Mouse (Mus musculus): ENCODE results near the gene Bche. TPM values are rescaled to one million over a fixed set of nuclear protein-coding genes. Genes with fewer than 3 reads are reported as not detected.
A peak's percentile ranks its signal among the peaks of the same experiment; 100 is the strongest.

The Bche gene
- polyA plus RNA-seq, 1 experiment from 2014 or later = 28.0 TPM

DNA sequence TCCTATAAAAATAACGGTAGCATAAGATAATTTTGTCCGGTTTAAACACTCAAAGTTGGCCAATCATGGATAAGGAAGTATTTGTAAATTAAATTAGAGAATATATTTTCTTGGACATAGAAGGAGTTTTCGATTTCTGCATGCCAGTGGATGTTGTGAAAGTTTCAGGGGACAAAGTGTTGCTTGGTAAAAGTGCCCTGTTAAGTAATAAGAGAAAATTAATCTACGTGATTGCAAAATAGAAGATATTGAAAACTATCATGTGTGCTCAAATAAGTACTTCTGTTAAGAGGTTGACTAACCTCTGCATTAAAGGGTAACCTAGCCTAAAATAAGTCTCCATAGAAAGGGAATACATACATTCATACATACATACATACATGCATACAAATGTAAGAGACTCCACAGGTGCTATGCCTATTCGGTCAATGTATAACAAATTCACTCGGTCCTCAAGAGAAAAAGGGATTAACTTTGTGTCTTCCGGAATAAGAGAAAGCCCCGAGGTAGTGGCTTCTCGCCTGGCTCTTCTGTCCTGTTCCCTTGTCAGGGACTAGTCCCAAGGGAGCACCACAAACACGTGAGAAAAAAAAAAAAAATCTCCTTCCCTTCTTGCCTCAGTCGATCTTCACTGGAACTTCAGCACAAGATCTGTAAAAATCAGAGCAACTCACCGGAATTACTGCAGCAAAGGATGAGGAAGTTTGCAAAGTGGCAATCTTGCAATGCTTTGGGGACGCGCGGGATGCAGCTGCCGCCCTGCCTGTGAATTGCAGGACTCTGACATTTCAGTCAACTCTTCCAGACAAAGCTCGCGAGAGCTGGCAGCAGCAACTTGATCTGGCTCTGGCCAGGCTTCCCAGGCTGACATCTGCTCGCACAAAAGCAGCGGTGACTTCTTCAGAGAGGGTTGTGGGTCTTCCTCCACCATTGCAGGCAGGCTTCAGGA lies 480 bp downstream of the Bche start:
- no peaks in the 10 kb centered on the region for H3K27me3 ChIP-seq (ENCODE audit: control insufficient read depth, insufficient read depth, low read length)
- peak overlapping the region; percentile 81 to 93 for H3K27ac ChIP-seq (replicated peaks in 1 of 2; ENCODE audit: control insufficient read depth in 1 of 2, insufficient read depth in 1 of 2, low read depth in 2 of 2, low read length in 2 of 2)
- peak; percentile 83 for ATAC-seq (ENCODE audit: insufficient number of reproducible peaks, insufficient read depth, low FRiP score, low read depth)

DNA sequence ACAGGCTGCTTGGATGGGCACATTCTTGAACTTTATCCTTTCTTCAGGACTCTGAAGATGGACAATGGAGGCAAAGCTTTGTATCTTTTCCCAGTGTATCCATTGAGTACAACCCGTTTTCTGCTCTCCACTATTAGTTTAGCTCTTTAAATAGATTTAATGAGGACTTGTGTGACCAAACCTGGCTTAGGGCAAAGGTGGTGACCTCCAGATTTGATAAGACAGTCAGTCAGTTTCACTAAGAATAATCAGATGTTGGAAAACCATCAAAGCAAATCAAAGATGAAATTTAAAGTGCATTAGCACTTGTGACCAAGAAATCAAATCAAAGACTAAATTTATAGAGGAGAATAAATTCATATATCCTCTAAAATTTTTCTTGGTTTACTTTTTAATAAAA lies 1.7 kb downstream of the Bche start:
- Histone ChIP-seq H3K4me2 (ENCODE audit: low read length) (0 out of 2 replicates have a peak overlapping the region, but pooled peaks have one; percentile 19), H3K9ac (ENCODE audit: low read length) (no peak overlapping the region), H3K4me1 (ENCODE audit: control insufficient read depth in 2 of 2, insufficient read depth in 2 of 2, low read length in 2 of 2) (peaks cover 0 to 3% of the 10 kb centered on the region in 2 experiments; a peak in 1 of 4 replicates), H3K36me3 (ENCODE audit: control insufficient read depth, insufficient read depth, low read length) (no peaks in the 10 kb centered on the region), H3K27me3 (ENCODE audit: control insufficient read depth, insufficient read depth, low read length) (no peaks in the 10 kb centered on the region), H3K27ac (replicated peaks in 1 of 2; ENCODE audit: control insufficient read depth in 1 of 2, insufficient read depth in 1 of 2, low read depth in 2 of 2, low read length in 2 of 2) (no peak overlapping the region), H3K4me3 (ENCODE audit: control insufficient read depth in 1 of 2, insufficient read depth in 1 of 2, low read depth in 1 of 2, low read length in 2 of 2) (no peak overlapping the region), H3K9me3 (ENCODE audit: control insufficient read depth, low read length) (no peaks in the 10 kb centered on the region)
- WGBS = 33% methylated on average over 1 of the region's 1 CpGs
- no peak for ATAC-seq (ENCODE audit: insufficient number of reproducible peaks, insufficient read depth, low FRiP score, low read depth)

More for the DNA sequence above, 480 bp downstream of the Bche start:
- 0 out of 4 replicates have a peak, but pooled peaks cover 0 to 3% of the 10 kb centered on the region in 2 experiments for H3K4me1 ChIP-seq (ENCODE audit: control insufficient read depth in 2 of 2, insufficient read depth in 2 of 2, low read length in 2 of 2)
- H3K4me2 ChIP-seq (ENCODE audit: low read length) = peak overlapping the region; percentile 69
- peak overlapping the region; percentile 76 for H3K9ac ChIP-seq (ENCODE audit: low read length)
- H3K9me3 ChIP-seq (ENCODE audit: control insufficient read depth, low read length) = no peaks in the 10 kb centered on the region
- H3K36me3 ChIP-seq (ENCODE audit: control insufficient read depth, insufficient read depth, low read length) = no peaks in the 10 kb centered on the region
- 16% methylated on average over 20 of the region's 20 CpGs for WGBS
- H3K4me3 ChIP-seq (ENCODE audit: control insufficient read depth in 1 of 2, insufficient read depth in 1 of 2, low read depth in 1 of 2, low read length in 2 of 2) = peak overlapping the region; percentile 55 to 86

DNA sequence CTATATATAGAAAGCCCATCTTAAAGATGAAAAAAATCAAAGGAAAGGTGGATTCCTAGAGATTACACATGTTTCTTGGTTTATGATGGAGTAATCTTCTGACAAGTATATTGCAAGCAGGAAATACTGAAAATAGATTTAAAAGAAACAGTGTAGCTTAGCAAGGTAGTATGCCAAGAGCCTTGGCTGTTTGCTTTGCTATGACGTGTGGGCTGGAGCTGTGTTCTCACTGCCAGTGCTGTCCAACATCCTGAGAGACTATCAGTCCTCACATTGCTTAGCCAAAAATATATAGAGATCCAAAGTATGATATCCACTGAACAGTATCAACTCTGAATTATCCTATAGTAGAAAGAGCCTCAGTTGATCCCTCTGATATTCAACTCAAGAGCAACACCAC lies 9.3 kb downstream of the Bche start:
- ATAC-seq (ENCODE audit: insufficient number of reproducible peaks, insufficient read depth, low FRiP score, low read depth) = no peak
- Histone ChIP-seq H3K36me3 (ENCODE audit: control insufficient read depth, insufficient read depth, low read length) (no peaks in the 10 kb centered on the region), H3K27ac (replicated peaks in 1 of 2; ENCODE audit: control insufficient read depth in 1 of 2, insufficient read depth in 1 of 2, low read depth in 2 of 2, low read length in 2 of 2) (no peak overlapping the region), H3K4me1 (ENCODE audit: control insufficient read depth in 2 of 2, insufficient read depth in 2 of 2, low read length in 2 of 2) (no peaks in the 10 kb centered on the region; a peak in 1 of 4 replicates), H3K9ac (ENCODE audit: low read length) (no peak overlapping the region), H3K4me3 (ENCODE audit: control insufficient read depth in 1 of 2, insufficient read depth in 1 of 2, low read depth in 1 of 2, low read length in 2 of 2) (no peak overlapping the region), H3K27me3 (ENCODE audit: control insufficient read depth, insufficient read depth, low read length) (no peaks in the 10 kb centered on the region), H3K4me2 (ENCODE audit: low read length) (no peak overlapping the region), H3K9me3 (ENCODE audit: control insufficient read depth, low read length) (no peaks in the 10 kb centered on the region)
- WGBS = 60% methylated on average over 1 of the region's 1 CpGs

DNA sequence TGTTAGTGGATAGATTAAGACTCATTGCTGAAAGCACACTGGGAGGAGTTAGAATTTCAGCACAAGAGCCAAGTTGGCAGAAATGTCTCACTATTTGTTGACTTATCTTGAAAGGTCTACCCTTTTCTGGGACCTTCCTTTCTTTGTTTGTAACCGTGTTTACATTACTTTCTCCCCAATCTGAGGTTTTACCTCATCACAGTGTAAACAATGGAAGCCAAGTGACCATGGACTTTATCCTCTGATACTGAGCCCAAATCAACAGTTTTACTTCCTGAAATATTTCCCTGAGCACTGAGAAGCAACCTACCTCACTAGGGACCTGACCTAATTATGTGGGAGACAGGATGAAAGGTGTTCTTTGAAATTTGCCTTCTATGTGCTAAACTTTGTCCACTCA lies 34.9 kb downstream of the Bche start:
- no peaks in the 10 kb centered on the region for H3K27me3 ChIP-seq (ENCODE audit: control insufficient read depth, insufficient read depth, low read length)
- 68% methylated on average over 1 of the region's 1 CpGs for WGBS
- no peak for ATAC-seq (ENCODE audit: insufficient number of reproducible peaks, insufficient read depth, low FRiP score, low read depth)
- no peak overlapping the region for H3K4me3 ChIP-seq (ENCODE audit: control insufficient read depth in 1 of 2, insufficient read depth in 1 of 2, low read depth in 1 of 2, low read length in 2 of 2)
- H3K9ac ChIP-seq (ENCODE audit: low read length) = no peak overlapping the region
- no peak overlapping the region for H3K4me2 ChIP-seq (ENCODE audit: low read length)
- H3K27ac ChIP-seq (replicated peaks in 1 of 2; ENCODE audit: control insufficient read depth in 1 of 2, insufficient read depth in 1 of 2, low read depth in 2 of 2, low read length in 2 of 2) = no peak overlapping the region
- no peaks in the 10 kb centered on the region for H3K36me3 ChIP-seq (ENCODE audit: control insufficient read depth, insufficient read depth, low read length)
- H3K9me3 ChIP-seq (ENCODE audit: control insufficient read depth, low read length) = no peaks in the 10 kb centered on the region
- no peaks in the 10 kb centered on the region for H3K4me1 ChIP-seq (ENCODE audit: control insufficient read depth in 2 of 2, insufficient read depth in 2 of 2, low read length in 2 of 2)

DNA sequence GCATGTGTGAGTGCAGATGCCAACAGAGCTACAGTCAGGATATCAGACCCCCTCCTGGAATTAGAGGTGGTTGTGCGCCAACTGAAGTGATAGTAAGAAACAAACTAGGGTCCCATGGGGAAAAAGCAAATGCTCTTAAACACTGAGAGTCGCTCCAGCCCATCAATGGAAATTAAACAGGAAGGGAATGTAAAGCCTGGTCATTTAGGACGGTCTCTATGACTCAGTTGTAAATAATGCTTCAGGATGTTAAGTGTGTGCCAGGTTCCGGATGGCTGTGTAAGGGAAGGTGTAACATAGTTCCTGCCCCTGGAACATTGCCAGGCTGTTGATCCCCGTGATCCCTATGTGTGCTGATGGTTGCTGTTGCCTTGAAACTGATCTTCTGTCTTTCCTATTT lies 40.0 kb downstream of the Bche start:
- H3K4me2 ChIP-seq (ENCODE audit: low read length) = no peak overlapping the region
- H3K27ac ChIP-seq (replicated peaks in 1 of 2; ENCODE audit: control insufficient read depth in 1 of 2, insufficient read depth in 1 of 2, low read depth in 2 of 2, low read length in 2 of 2) = no peak overlapping the region
- ATAC-seq (ENCODE audit: insufficient number of reproducible peaks, insufficient read depth, low FRiP score, low read depth) = no peak
- H3K27me3 ChIP-seq (ENCODE audit: control insufficient read depth, insufficient read depth, low read length) = no peaks in the 10 kb centered on the region
- H3K9ac ChIP-seq (ENCODE audit: low read length) = no peak overlapping the region
- no peaks in the 10 kb centered on the region for H3K36me3 ChIP-seq (ENCODE audit: control insufficient read depth, insufficient read depth, low read length)
- H3K4me1 ChIP-seq (ENCODE audit: control insufficient read depth in 2 of 2, insufficient read depth in 2 of 2, low read length in 2 of 2) = no peaks in the 10 kb centered on the region
- H3K9me3 ChIP-seq (ENCODE audit: control insufficient read depth, low read length) = no peaks in the 10 kb centered on the region
- WGBS = 68% methylated on average over 5 of the region's 5 CpGs
- no peak overlapping the region for H3K4me3 ChIP-seq (ENCODE audit: control insufficient read depth in 1 of 2, insufficient read depth in 1 of 2, low read depth in 1 of 2, low read length in 2 of 2)

DNA sequence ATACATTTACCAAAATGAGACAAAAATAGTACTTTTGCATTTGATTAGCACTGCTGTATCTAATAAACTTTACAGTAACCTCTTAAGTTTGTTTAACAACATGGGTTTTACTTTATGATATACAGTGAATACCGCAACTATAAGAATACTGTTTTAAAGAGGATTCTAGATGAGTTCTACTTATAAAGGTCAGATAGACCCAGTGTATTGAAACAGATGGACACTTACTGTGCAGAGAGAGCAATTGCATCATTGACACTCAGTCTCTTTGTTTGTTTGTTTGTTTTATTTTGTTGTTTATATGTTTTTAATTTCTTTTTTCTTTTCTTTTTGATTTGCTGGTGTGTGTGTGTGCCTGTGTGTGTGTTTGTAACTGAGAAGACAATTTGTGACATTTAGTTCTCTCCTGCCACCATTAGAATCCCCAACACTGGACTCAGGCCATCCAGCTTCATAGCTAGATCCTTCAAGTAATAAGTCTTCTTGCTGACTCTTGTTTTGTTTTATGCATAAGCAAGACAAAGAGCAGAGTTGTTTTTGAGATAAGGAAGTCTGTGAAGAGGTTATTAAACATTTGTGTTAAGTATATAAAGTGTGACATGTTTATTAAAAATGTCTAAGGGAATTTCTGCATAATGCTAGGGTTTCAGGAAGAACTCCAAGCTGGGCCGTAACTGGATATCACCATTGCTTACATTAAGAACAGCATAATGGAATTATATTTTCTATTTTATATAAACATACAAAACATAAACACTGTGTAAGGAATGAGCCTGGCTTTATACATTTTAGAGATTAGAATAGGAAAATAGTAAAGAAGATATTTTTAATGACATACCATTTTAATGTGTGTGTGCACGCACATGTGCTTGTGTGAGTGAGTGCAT lies 40.7 kb downstream of the Bche start:
- Histone ChIP-seq H3K27ac (replicated peaks in 1 of 2; ENCODE audit: control insufficient read depth in 1 of 2, insufficient read depth in 1 of 2, low read depth in 2 of 2, low read length in 2 of 2) (no peak overlapping the region), H3K27me3 (ENCODE audit: control insufficient read depth, insufficient read depth, low read length) (no peaks in the 10 kb centered on the region), H3K4me2 (ENCODE audit: low read length) (no peak overlapping the region), H3K4me3 (ENCODE audit: control insufficient read depth in 1 of 2, insufficient read depth in 1 of 2, low read depth in 1 of 2, low read length in 2 of 2) (no peak overlapping the region), H3K9me3 (ENCODE audit: control insufficient read depth, low read length) (no peaks in the 10 kb centered on the region), H3K9ac (ENCODE audit: low read length) (no peak overlapping the region), H3K36me3 (ENCODE audit: control insufficient read depth, insufficient read depth, low read length) (no peaks in the 10 kb centered on the region), H3K4me1 (ENCODE audit: control insufficient read depth in 2 of 2, insufficient read depth in 2 of 2, low read length in 2 of 2) (no peaks in the 10 kb centered on the region)
- ATAC-seq (ENCODE audit: insufficient number of reproducible peaks, insufficient read depth, low FRiP score, low read depth) = no peak
- 94% methylated on average over 3 of the region's 3 CpGs for WGBS

DNA sequence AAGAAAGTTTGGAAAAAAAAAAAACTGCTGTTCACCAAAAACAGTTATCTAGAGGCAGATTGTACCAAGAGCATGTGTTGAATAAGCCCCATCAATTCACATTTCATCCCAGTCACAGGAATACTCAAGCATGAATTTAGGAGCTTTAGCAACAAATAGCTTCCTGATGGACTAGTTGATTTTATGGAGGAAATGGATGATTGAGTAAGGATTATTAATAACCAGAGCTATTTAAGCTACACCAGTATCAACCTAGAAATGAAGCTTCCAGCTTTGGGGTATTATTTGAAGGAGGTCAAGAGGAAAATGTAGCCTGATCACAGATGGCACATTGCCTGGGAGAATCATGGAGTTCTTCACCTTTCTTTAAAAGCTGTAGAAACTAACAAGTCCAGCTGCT lies 57.9 kb downstream of the Bche start:
- H3K4me2 ChIP-seq (ENCODE audit: low read length) = no peak overlapping the region
- no peak overlapping the region for H3K4me3 ChIP-seq (ENCODE audit: control insufficient read depth in 1 of 2, insufficient read depth in 1 of 2, low read depth in 1 of 2, low read length in 2 of 2)
- no peak overlapping the region for H3K9ac ChIP-seq (ENCODE audit: low read length)
- no peaks in the 10 kb centered on the region for H3K4me1 ChIP-seq (ENCODE audit: control insufficient read depth in 2 of 2, insufficient read depth in 2 of 2, low read length in 2 of 2)
- no peak overlapping the region for H3K27ac ChIP-seq (replicated peaks in 1 of 2; ENCODE audit: control insufficient read depth in 1 of 2, insufficient read depth in 1 of 2, low read depth in 2 of 2, low read length in 2 of 2)
- H3K9me3 ChIP-seq (ENCODE audit: control insufficient read depth, low read length) = 0 out of 2 replicates have a peak, but pooled peaks cover 4% of the 10 kb centered on the region
- H3K36me3 ChIP-seq (ENCODE audit: control insufficient read depth, insufficient read depth, low read length) = no peaks in the 10 kb centered on the region
- ATAC-seq (ENCODE audit: insufficient number of reproducible peaks, insufficient read depth, low FRiP score, low read depth) = no peak
- no peaks in the 10 kb centered on the region for H3K27me3 ChIP-seq (ENCODE audit: control insufficient read depth, insufficient read depth, low read length)
